Mouse (Mus musculus) spleen, postnatal 4 days (tissue): Measurements from ENCODE around the gene Ttll5.

ENCODE experiments used
- DNase-seq, 2 experiments: peaks; one replicate each; pipeline ENCODE4 v3.0.0; 2022; ENCODE audit warnings: low spot score in 2 of 2

The Ttll5 gene

DNA sequence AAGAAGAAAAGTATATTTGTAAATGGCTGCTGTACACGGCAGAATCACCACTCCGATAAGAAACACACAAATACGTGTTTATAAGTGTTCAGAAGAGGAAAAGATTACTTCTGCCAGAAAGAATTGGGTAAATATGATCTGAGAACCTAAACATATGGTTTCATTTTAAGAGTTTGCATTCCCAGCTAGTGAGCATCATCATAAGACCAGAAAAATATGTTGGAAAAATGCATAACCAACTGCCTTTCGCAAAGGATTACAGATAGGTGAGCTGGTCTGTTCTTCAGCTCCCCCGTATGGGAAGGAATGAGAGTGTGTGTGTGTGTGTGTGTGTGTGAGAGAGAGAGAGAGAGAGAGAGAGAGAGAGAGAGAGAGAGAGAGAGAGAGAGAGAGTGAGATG, 186.2 kb downstream of the Ttll5 start:
- DNase-seq = no peak

DNA sequence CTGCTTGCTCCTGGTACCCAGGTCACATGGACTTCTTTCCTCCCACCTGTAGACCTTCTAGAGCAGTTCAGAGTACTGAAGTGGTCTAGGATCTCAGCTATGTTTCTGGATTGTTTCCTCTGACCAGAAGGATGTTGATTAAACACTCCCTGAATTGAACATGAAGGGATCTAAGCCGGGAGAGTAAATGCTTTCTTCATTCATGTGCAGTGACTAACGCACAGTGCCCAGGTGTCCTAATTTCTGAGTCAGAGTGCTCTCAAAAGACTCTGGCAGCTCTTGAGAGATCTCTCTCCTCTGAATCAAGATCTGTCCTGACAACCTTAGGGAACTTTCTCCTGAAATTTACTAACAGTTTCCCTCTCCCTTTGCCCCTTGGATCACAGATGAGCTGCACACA, 187.7 kb downstream of the Ttll5 start:
- no peak for DNase-seq

DNA sequence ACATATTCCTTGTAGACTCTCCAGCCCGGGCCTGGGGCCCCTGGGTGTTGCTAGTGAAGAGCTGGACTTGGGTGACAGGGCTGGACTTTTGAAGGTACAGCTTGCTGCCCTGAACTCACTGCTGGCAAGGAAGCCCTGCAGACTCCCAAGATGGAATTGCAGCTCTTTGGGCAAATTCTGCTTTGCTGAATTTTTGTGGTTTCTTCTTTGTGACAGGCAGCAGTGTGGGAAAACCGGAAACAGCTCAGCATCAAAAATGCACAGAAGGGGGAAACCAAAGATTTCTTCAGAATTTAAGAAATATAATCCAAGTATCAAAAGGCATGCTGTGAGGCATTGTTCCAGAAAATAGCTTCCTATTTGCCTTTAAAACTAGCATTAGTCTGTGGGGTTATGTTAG, 189.7 kb downstream of the Ttll5 start:
- no peak for DNase-seq

GRCm38 (mm10) chr12:86014621-86015020, 190.2 kb downstream of the Ttll5 start:
- no peak for DNase-seq

- no peak for DNase-seq
Observed at GRCm38 (mm10) chr12:86015114-86015513, 190.7 kb downstream of the Ttll5 start.

DNA sequence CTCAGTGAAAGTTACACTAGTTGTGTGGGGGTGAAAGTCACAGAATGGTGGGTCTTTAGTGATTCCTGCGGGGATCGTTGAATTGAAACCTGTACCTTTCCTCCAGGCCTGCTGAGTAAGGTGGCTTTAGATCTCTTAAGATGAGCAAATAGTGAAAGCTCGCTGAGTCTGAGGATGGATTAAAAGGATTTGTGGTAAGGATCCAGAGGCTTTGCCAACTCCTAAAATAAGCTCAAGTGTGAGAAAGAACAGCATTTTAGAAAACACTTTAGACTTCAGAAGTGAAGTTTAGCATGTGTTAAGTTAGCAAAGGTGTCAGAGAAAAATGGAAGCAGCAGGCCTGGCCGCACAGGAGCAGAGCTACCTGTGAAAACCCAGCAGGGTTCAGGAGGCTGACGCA, 192.9 kb downstream of the Ttll5 start:
- DNase-seq = no peak

- no peak for DNase-seq
Observed at GRCm38 (mm10) chr12:86021583-86021982, 197.1 kb downstream of the Ttll5 start.

DNA sequence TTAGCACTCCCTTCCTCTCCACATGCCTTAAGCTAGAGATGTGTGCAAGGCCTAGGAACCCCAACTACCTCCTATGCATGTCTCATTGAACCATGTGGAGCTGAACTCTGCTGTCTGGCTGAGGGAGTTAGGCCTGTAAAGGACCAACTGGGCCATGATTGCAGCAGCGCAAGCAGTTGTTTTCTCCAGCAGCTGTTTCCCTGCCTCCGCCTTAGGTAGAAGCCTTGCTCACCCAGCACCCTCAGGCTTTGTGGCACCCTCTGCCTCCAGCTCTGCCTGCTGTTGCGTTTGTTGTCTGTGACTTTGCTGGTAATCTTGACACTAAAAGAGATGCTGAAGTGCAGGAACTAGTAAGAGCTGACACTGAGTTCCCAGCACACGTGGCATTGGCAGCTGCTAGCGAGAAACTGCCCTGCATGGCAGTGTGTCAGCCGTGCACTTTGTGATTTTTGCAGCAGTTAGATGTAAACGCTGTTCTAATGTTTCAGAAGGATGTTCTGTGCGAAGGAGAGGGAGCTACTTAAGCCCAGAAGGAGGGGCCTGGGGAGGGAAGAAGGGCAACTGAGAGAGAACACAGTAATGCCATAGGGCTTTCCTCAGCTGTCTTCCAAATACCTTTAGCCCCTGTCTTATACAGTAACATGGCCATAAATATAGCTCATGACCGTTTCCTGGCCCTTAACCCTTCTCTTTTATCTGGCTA, 198.0 kb downstream of the Ttll5 start:
- no peak for DNase-seq

DNA sequence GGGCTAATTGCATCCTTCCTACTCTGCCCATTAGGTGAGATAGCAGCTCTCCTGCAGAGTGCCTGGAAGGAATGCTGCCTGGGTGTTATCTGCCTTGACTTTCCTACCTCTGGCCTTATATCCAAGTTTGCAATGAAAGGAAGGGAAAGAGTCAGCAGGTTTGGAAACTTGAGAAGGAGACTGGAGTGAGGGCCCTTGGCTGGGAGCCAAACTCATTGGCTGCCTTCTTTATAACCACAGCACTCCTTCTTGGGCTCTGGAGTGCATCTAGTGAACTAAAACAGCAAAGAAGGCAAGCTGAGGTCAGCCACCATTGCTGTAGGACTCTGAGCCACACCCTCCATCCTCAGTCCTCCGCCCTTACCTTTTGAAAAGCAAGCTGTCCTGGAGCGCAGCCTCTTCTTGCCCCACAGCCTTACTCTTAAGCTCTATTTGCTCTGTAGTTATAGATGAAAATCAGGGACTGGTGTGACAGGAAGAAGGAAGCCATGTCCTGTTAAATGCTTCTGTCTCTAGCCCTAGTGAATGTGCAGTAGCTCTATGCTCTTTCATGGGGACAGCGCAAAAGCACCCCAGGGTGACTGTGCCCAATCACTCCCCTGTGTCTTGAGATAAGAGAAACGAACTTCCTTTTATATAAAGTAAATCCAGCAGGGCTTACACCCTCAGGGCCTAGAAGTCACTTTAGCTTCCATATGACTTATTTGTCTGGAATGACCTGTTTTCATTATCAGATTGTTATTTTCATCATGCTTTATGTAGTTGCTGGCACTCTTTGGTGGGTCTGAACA, 198.8 kb downstream of the Ttll5 start:
- no peak for DNase-seq

DNA sequence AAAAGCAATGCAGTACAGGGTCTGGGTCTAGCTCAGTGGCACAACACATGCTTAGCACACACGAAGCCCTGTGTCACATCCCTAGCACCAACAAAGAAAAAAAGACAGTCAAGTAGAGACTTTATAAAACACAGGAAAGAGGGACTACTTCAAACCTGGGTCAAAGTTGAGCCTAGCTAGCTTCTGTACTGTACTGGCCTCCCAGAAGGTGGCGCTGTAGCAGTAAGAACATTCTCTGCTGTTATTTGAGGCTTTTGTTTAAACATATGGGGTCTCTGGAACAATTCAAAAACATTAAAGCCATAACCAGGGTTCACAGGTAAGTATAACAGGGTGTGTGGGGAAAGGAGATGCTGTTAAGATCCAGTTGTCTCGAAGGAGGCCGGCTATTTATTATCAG, 200.0 kb downstream of the Ttll5 start:
- DNase-seq = no peak

DNA sequence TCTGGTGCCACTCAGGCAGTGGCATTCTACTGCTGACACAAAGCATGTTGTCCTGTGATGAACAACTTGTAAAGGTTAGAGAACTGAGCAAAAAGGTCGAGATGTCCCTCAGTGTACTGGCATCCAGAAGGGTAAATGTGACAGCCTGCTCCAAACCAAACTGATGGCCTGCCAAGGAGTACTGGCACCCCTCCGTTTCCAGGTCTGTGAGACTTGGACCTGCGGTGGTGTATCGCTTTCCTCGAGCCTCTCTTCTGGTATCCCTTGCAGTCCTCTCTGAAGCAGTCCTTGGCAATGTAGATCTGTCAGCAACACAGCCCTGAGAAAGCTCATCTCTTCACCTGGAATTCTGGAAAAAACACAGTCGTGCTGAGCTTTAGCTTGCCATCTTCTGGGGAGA, 201.0 kb downstream of the Ttll5 start:
- no peak for DNase-seq

- DNase-seq = no peak
Observed at GRCm38 (mm10) chr12:86027000-86027399, 202.5 kb downstream of the Ttll5 start.

- DNase-seq = no peak
Observed at GRCm38 (mm10) chr12:86027747-86028146, 203.3 kb downstream of the Ttll5 start.

GRCm38 (mm10) chr12:86030932-86031331, 206.5 kb downstream of the Ttll5 start:
- DNase-seq = no peak

DNA sequence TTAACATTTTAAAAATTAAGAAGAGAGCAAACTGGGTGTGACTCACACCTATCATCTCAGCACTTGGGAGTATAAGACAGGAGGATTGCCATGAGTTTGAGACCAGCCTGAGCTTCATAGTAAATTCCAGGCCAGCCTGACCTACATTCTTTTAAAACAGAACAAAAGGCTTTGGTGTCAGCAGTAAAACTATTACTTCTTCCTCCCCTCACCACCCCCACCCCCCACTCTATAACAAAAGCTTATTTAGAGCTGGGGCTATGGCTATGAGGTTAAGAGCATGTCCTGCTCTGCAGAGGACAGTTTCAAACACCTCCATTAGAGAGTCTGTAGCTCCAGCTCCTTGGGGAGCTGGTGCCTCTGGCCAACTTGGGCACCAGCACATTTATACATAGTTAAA, 211.1 kb downstream of the Ttll5 start:
- no peak for DNase-seq

DNA sequence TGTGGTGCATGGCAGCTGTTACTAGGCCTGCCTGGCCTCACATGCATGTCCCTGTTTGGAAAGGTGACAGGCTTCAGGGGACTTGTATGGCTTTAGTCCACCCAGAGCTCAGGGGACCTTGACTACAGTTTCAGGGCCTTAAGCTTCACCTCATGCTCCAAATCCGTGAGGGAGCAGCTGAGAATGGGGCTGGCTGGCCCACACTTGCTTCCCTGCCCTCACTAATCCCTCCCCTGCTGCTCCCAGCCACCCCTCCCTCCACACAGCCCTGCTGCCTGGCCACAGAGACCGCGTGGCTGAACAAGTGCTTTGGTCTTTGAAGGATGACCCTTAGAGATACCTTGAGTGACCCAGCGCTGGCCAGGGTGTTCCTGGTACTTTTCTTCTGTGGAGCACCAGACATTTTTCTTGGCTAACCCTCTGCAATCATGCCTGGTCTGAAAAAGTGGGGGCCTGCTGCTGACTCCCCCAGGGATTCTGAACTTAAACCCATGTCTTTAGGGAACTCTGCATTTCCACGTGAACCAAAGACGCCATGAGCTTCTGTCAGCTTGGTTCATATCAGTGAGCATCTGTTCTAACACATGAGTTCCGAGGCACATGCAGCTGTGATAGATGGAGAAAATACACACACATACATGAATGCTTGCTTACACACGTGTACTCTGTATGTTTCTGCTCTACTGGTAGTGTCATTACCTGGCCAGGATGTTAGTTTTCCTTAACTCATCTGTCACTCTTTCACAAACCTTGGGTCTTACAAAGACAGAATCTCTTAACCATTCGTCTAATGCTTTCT, 212.1 kb downstream of the Ttll5 start:
- no peak for DNase-seq

- DNase-seq = no peak
Observed at GRCm38 (mm10) chr12:86037235-86037921, 212.9 kb downstream of the Ttll5 start.

DNA sequence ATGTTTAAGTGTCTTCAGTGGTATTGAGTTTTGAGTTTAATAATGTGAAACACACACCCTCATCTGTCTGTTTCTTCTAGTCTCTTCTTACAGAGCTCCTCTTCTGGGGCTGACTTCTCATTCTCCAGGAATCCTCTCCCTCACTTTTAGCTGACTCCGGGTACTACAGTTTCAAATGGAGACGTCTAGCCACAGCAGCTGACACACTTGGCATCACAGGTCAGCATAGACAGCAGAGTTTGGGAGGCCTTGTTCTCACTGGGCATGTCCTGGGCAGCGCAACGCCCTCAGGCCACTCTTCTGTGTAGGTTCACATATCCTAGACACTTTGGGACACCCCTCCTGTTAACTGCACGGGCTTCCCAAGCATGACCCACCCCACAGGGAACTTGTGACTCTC, 214.6 kb downstream of the Ttll5 start:
- DNase-seq = no peak

DNA sequence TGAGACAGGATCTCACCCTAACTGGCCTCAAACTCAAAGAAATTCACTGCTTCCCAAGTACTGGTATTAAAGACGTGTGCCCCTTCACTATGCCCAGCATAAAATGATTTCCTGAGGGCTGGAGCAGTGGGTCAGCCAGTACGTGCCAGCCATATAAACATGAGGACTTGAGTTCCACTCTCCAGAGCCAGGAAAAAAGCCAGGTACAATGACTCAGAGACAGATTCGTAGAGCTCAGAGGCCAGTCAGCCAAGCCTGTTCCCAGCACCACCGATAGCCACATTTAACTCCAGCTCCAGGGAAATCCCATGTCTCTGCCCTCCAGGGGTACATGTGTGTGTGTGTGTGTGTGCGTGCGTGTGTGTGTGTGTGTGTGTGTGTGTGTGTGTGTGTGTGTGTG, 215.3 kb downstream of the Ttll5 start:
- DNase-seq = no peak

GRCm38 (mm10) chr12:86046141-86046540, 221.7 kb downstream of the Ttll5 start:
- DNase-seq = no peak

DNA sequence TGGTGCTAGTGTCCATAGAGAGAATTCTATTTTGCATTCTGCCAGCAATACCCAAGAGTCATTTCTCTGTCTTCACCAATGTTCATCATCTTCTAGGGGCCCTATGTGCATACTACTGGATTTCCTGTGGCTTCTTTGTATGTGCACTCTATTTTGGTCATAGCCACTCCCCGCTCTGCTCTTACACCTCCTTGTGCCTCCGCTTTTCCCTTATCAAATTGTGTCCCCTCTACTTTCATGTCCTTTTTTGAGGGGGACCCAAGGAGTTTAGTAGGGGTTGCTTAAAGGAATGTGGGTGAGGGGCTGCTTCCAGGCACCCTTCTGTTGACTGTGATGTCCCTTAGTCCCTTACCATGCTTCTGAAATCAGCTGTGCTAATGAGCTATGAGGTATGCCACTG, 222.3 kb downstream of the Ttll5 start:
- no peak for DNase-seq

GRCm38 (mm10) chr12:86047376-86047775, 222.9 kb downstream of the Ttll5 start:
- DNase-seq = no peak
